Mouse (Mus musculus) NIH3T3 (cell line): ENCODE results near the gene Htr3b.

Experiments
- DNase-seq: peaks from one replicate; pipeline ENCODE4 v3.0.0-alpha.2; 2012; ENCODE audit warnings: low read depth

Gene Htr3b

DNA sequence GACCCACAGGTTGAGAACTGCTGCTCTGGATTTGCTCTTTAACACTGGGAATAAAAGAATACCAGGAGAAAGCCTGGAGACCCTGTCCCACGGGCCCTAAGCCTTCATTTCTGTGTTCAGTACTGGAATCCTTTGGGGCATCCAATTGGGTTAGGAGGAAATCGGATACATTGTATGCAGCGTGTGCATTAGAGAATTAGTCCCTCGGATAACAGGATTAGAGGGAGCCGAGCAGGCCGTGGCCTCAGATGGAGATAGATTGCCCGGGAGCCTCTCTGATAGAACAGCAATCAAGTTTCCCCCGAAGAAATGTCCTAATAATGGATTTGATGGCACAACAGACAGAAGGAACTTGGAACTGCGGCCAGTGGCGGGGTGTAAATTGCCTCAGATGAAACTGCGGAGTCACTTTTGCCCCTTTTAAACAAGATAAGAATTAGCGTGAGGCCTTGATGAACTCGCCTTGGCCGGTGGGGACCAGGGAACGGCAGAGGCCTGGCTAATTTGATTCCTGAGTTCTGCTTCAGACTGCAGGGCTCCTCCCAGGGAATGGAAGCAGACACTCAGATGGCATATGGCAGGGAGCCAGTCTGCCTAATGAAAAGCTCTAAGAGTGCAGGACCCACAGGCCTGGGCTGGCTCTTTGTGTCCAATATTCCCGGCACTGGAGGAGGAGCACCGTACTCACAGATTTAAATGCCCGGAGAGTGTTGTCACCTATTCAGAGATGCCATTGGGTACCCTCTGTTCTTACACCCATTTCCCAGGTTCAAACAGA lies 48.6 kb downstream of the Htr3b start:
- DNase-seq = no peak

GRCm38 (mm10) chr9:48910885-48911537 lies 53.8 kb downstream of the Htr3b start, which contains the start of gene Htr3a:
Gene Htr3a, minus strand, starts transcription at chr9:48911099.
- DNase-seq = peak; percentile 8

- DNase-seq = no peak
Observed at GRCm38 (mm10) chr9:48904421-48904820, 60.4 kb downstream of the Htr3b start.

GRCm38 (mm10) chr9:48903766-48904165 lies 61.0 kb downstream of the Htr3b start:
- no peak for DNase-seq

- peak; percentile 74 for DNase-seq
Observed at GRCm38 (mm10) chr9:48898551-48898950, 66.2 kb downstream of the Htr3b start.

- DNase-seq = no peak
Observed at GRCm38 (mm10) chr9:48895819-48896536, 68.8 kb downstream of the Htr3b start.

- no peak for DNase-seq
Observed at GRCm38 (mm10) chr9:48894755-48895154, 70.0 kb downstream of the Htr3b start.

- peak; percentile 89 for DNase-seq
Observed at GRCm38 (mm10) chr9:48893986-48894385, 70.8 kb downstream of the Htr3b start.

- DNase-seq = no peak
Observed at GRCm38 (mm10) chr9:48889093-48889492, 75.7 kb downstream of the Htr3b start.
